Mouse (Mus musculus) liver, embryonic 15.5 days (tissue): Measurements from ENCODE around the gene Smad3. TPM values are rescaled to one million over a fixed set of nuclear protein-coding genes. Genes with fewer than 3 reads are reported as not detected.

Source experiments
- ATAC-seq: fragments of 200-750 bp; cut with Nextera tagmentation; 2 replicates; pipeline ENCODE4 v1.8.0; 2017; ENCODE audit warnings: moderate number of reproducible peaks, mild to moderate bottlenecking, moderate library complexity; ENCODE audit not compliant: insufficient read depth
- H3K27ac ChIP-seq: fragments of 300-500 bp; sonication (generic); replicated peaks from 2 replicates; pipeline ENCODE4 v1.5.1; 2015; ENCODE audit warnings: mild to moderate bottlenecking, inconsistent platforms
- H3K27me3 ChIP-seq: fragments of 300-500 bp; sonication (generic); 2 replicates; pipeline ENCODE4 v1.6.1; 2015; ENCODE audit warnings: mild to moderate bottlenecking, inconsistent platforms
- H3K36me3 ChIP-seq: fragments of 300-500 bp; sonication (generic); replicated peaks from 2 replicates; pipeline ENCODE4 v1.6.1; 2015; ENCODE audit warnings: moderate library complexity, mild to moderate bottlenecking, inconsistent platforms
- H3K4me1 ChIP-seq: fragments of 300-500 bp; sonication (generic); replicated peaks from 2 replicates; pipeline ENCODE4 v1.6.1; 2015; ENCODE audit warnings: inconsistent platforms
- H3K4me2 ChIP-seq: fragments of 300-500 bp; sonication (generic); 2 replicates; pipeline ENCODE4 v1.6.1; 2015; ENCODE audit warnings: moderate library complexity, mild to moderate bottlenecking, inconsistent platforms
- H3K4me3 ChIP-seq: fragments of 300-500 bp; sonication (generic); replicated peaks from 2 replicates; pipeline ENCODE4 v1.5.1; 2015; ENCODE audit warnings: mild to moderate bottlenecking, inconsistent platforms
- H3K9ac ChIP-seq: fragments of 300-500 bp; sonication (generic); 2 replicates; pipeline ENCODE4 v1.6.1; 2015; ENCODE audit warnings: moderate library complexity, mild to moderate bottlenecking, inconsistent platforms
- H3K9me3 ChIP-seq: fragments of 300-500 bp; sonication (generic); replicated peaks from 2 replicates; pipeline ENCODE4 v1.6.1; 2016; ENCODE audit warnings: inconsistent platforms
- WGBS: fragments of 180-500 bp; shearing (Covaris S2); methylation state at CpG from one replicate; pipeline ENCODE4 v1.1.7; 2015; ENCODE audit warnings: mixed read lengths; ENCODE audit not compliant: insufficient replicate concordance; 5-methylcytosine and 5-hydroxymethylcytosine counted together
- polyA plus RNA-seq: library from polyadenylated mRNA; unstranded; fragments of >200 nt; fragmentation: Nextera tagmentation; extraction: Ambion mirVana; gene quantifications from 2 replicates; pipeline ENCODE4 v1.2.1, GENCODE M21; 2015

The Smad3 gene
- polyA plus RNA-seq, 1 experiment from 2014 or later, result 3.0 TPM

- ATAC-seq, result no peak
- Histone ChIP-seq H3K4me2 (no peak overlapping the region), H3K27me3 (no peaks in the 10 kb centered on the region), H3K4me1 (no peaks in the 10 kb centered on the region), H3K4me3 (no peak overlapping the region), H3K36me3 (peaks cover 4% of the 10 kb centered on the region), H3K9ac (no peak overlapping the region), H3K27ac (no peak overlapping the region), H3K9me3 (no peaks in the 10 kb centered on the region)
- 63% methylated on average over 4 of the region's 4 CpGs for WGBS
Measured at GRCm38 (mm10) chr9:63660061-63660460, 97.7 kb downstream of the Smad3 start.

- ATAC-seq, result no peak
- no peak overlapping the region for H3K4me3 ChIP-seq
- H3K27me3 ChIP-seq, result no peaks in the 10 kb centered on the region
- H3K4me1 ChIP-seq, result no peaks in the 10 kb centered on the region
- no peak overlapping the region for H3K9ac ChIP-seq
- WGBS, result 72% methylated on average over 5 of the region's 5 CpGs
- H3K27ac ChIP-seq, result no peak overlapping the region
- H3K36me3 ChIP-seq, result peaks cover 4% of the 10 kb centered on the region; the same call in 1 of the 2 replicates
- H3K9me3 ChIP-seq, result no peaks in the 10 kb centered on the region
- no peak overlapping the region for H3K4me2 ChIP-seq
Measured at GRCm38 (mm10) chr9:63658970-63659371, 98.8 kb downstream of the Smad3 start.

- Histone ChIP-seq H3K27ac (no peak overlapping the region), H3K9ac (no peak overlapping the region), H3K4me2 (no peak overlapping the region), H3K9me3 (no peaks in the 10 kb centered on the region), H3K36me3 (peaks cover 4% of the 10 kb centered on the region; the same call in 1 of the 2 replicates), H3K4me1 (no peaks in the 10 kb centered on the region), H3K4me3 (no peak overlapping the region), H3K27me3 (no peaks in the 10 kb centered on the region)
- no peak for ATAC-seq
- WGBS, result 73% methylated on average over 9 of the region's 9 CpGs
Measured at GRCm38 (mm10) chr9:63658436-63658835, 99.4 kb downstream of the Smad3 start.

GRCm38 (mm10) chr9:63657167-63657566, 100.6 kb downstream of the Smad3 start:
- H3K27me3 ChIP-seq, result no peaks in the 10 kb centered on the region
- H3K9ac ChIP-seq, result no peak overlapping the region
- H3K9me3 ChIP-seq, result no peaks in the 10 kb centered on the region
- H3K4me2 ChIP-seq, result no peak overlapping the region
- no peak for ATAC-seq
- no peak overlapping the region for H3K27ac ChIP-seq
- 68% methylated on average over 4 of the region's 4 CpGs for WGBS
- peaks cover 12% of the 10 kb centered on the region for H3K36me3 ChIP-seq
- no peaks in the 10 kb centered on the region for H3K4me1 ChIP-seq
- H3K4me3 ChIP-seq, result no peak overlapping the region

GRCm38 (mm10) chr9:63655092-63655491, 102.7 kb downstream of the Smad3 start:
- H3K27ac ChIP-seq, result no peak overlapping the region
- ATAC-seq, result no peak
- H3K9me3 ChIP-seq, result no peaks in the 10 kb centered on the region
- no peaks in the 10 kb centered on the region for H3K27me3 ChIP-seq
- H3K4me3 ChIP-seq, result no peak overlapping the region
- H3K36me3 ChIP-seq, result peaks cover 23% of the 10 kb centered on the region
- WGBS, result 85% methylated on average over 1 of the region's 1 CpGs
- no peak overlapping the region for H3K4me2 ChIP-seq
- H3K4me1 ChIP-seq, result no peaks in the 10 kb centered on the region
- H3K9ac ChIP-seq, result no peak overlapping the region

GRCm38 (mm10) chr9:63654575-63654974, 103.2 kb downstream of the Smad3 start:
- WGBS, result 83% methylated on average over 8 of the region's 8 CpGs
- no peaks in the 10 kb centered on the region for H3K27me3 ChIP-seq
- no peaks in the 10 kb centered on the region for H3K4me1 ChIP-seq
- no peak overlapping the region for H3K27ac ChIP-seq
- no peak for ATAC-seq
- peaks cover 28% of the 10 kb centered on the region for H3K36me3 ChIP-seq
- no peak overlapping the region for H3K9ac ChIP-seq
- H3K9me3 ChIP-seq, result no peaks in the 10 kb centered on the region
- H3K4me2 ChIP-seq, result no peak overlapping the region
- H3K4me3 ChIP-seq, result no peak overlapping the region

- peaks cover 37% of the 10 kb centered on the region for H3K36me3 ChIP-seq
- no peak overlapping the region for H3K9ac ChIP-seq
- no peaks in the 10 kb centered on the region for H3K27me3 ChIP-seq
- no peak overlapping the region for H3K4me2 ChIP-seq
- no peak for ATAC-seq
- H3K9me3 ChIP-seq, result no peaks in the 10 kb centered on the region
- no peaks in the 10 kb centered on the region for H3K4me1 ChIP-seq
- no peak overlapping the region for H3K4me3 ChIP-seq
- no peak overlapping the region for H3K27ac ChIP-seq
- WGBS, result 58% methylated on average over 7 of the region's 7 CpGs
Measured at GRCm38 (mm10) chr9:63653666-63654065, 104.1 kb downstream of the Smad3 start.

GRCm38 (mm10) chr9:63651594-63651993, 106.2 kb downstream of the Smad3 start:
- 77% methylated on average over 11 of the region's 11 CpGs for WGBS
- ATAC-seq, result no peak
- H3K4me3 ChIP-seq, result no peak overlapping the region
- no peaks in the 10 kb centered on the region for H3K27me3 ChIP-seq
- no peak overlapping the region for H3K4me2 ChIP-seq
- H3K9ac ChIP-seq, result no peak overlapping the region
- no peaks in the 10 kb centered on the region for H3K9me3 ChIP-seq
- H3K36me3 ChIP-seq, result peaks cover 41% of the 10 kb centered on the region
- H3K4me1 ChIP-seq, result no peaks in the 10 kb centered on the region
- no peak overlapping the region for H3K27ac ChIP-seq

GRCm38 (mm10) chr9:63650905-63651304, 106.9 kb downstream of the Smad3 start:
- H3K36me3 ChIP-seq, result peaks cover 44% of the 10 kb centered on the region
- H3K4me1 ChIP-seq, result no peaks in the 10 kb centered on the region
- no peak overlapping the region for H3K27ac ChIP-seq
- no peaks in the 10 kb centered on the region for H3K27me3 ChIP-seq
- 76% methylated on average over 14 of the region's 14 CpGs for WGBS
- H3K9me3 ChIP-seq, result no peaks in the 10 kb centered on the region
- no peak overlapping the region for H3K9ac ChIP-seq
- H3K4me3 ChIP-seq, result no peak overlapping the region
- ATAC-seq, result no peak
- H3K4me2 ChIP-seq, result no peak overlapping the region

- H3K4me1 ChIP-seq, result 0 out of 2 replicates have a peak, but pooled peaks cover 5% of the 10 kb centered on the region
- 73% methylated on average over 8 of the region's 8 CpGs for WGBS
- no peak overlapping the region for H3K4me3 ChIP-seq
- H3K27me3 ChIP-seq, result no peaks in the 10 kb centered on the region
- no peak overlapping the region for H3K27ac ChIP-seq
- no peak overlapping the region for H3K9ac ChIP-seq
- no peak overlapping the region for H3K4me2 ChIP-seq
- H3K9me3 ChIP-seq, result no peaks in the 10 kb centered on the region
- no peak for ATAC-seq
- H3K36me3 ChIP-seq, result peaks cover 40% of the 10 kb centered on the region
Measured at GRCm38 (mm10) chr9:63649841-63650545, 107.8 kb downstream of the Smad3 start.

GRCm38 (mm10) chr9:63648520-63648918, 109.3 kb downstream of the Smad3 start:
- no peaks in the 10 kb centered on the region for H3K9me3 ChIP-seq
- WGBS, result 69% methylated on average over 9 of the region's 9 CpGs
- H3K9ac ChIP-seq, result no peak overlapping the region
- H3K27ac ChIP-seq, result no peak overlapping the region
- ATAC-seq, result no peak
- no peak overlapping the region for H3K4me2 ChIP-seq
- H3K27me3 ChIP-seq, result no peaks in the 10 kb centered on the region
- H3K4me3 ChIP-seq, result no peak overlapping the region
- H3K4me1 ChIP-seq, result 0 out of 2 replicates have a peak, but pooled peaks cover 5% of the 10 kb centered on the region
- H3K36me3 ChIP-seq, result peaks cover 40% of the 10 kb centered on the region
